Mouse (Mus musculus) spleen, postnatal 4 days (tissue): ENCODE measurements around the gene Trpm4.
"Not testable (repeated sequence)": the region's sequence is repeated elsewhere in the genome, so short reads cannot be mapped to it uniquely, and the experiment has no call there.

Source experiments
- DNase-seq, 2 experiments: peaks; one replicate each; pipeline ENCODE4 v3.0.0; 2022; ENCODE audit warnings: low spot score in 2 of 2

Gene Trpm4

DNA sequence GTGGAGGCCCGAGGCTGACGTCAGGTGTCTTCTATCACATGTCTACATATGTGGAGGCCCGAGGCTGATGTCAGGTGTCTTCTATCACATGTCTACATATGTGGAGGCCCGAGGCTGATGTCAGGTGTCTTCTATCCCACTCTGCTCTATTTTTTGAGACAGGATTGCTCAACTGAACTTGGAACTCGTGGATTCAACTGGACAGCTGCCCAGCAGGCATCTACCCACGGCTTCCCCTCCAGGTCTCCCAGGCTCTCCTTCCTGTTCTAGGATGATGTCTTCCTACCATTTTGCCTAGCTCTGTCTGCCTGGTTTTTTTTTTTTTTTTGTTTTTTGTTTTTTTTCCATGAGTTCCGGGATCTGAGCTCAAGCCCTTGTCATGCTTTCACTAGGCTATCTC is 77.8 kb downstream of the Trpm4 start:
- not testable (repeated sequence) for DNase-seq

DNA sequence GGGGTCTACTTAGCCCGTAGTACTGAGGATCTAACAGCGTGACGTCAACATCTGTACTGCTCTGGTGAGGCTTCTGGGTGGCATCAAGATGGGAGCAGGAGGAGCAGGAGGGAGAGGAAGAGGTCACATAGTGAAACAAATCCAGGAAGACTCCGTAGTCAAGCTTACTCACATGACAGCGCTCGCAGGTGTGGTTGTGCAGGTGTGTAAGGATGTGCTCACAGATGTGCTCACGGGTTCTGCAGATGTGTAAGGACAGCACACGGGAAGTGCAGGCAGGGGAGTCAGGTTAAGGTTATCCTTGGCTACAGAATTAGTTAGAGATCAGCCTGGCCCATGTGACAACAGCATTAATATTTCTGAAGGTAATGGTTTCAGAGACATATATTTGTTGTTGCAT is 79.8 kb downstream of the Trpm4 start:
- DNase-seq = no peak
